Mouse (Mus musculus) kidney, postnatal 25 days (tissue): ENCODE data around the gene Lrrc43.

Experiments used
- DNase-seq, 2 experiments: peaks; one replicate each; pipeline ENCODE4 v3.0.0; 2021; ENCODE audit warnings: mixed read lengths in 2 of 2

The Lrrc43 gene

GRCm38 (mm10) chr5:123520666-123521065 lies 31.6 kb downstream of the Lrrc43 start:
- peak in 1 of 2 experiments; percentile 9 for DNase-seq

- DNase-seq = peak in 1 of 2 experiments; percentile 20
These were observed 32.5 kb downstream of the Lrrc43 start for GRCm38 (mm10) chr5:123521621-123522020.

- peak in 1 of 2 experiments; percentile 18 for DNase-seq
These were observed 33.1 kb downstream of the Lrrc43 start for GRCm38 (mm10) chr5:123522166-123522565.

- peak; percentile 99 to 100 for DNase-seq
These were observed 34.7 kb downstream of the Lrrc43 start, which contains the start of gene Diablo for GRCm38 (mm10) chr5:123523692-123524392. Diablo (minus strand) TSS chr5:123524176.

GRCm38 (mm10) chr5:123524393-123524750 lies 35.3 kb downstream of the Lrrc43 start:
- no peak for DNase-seq

- DNase-seq = peak in 1 of 2 experiments; percentile 15
These were observed 36.2 kb downstream of the Lrrc43 start, which contains the start of gene Gm49027 for GRCm38 (mm10) chr5:123525281-123525680. Gm49027 (minus strand) TSS chr5:123525488.

GRCm38 (mm10) chr5:123525916-123526495 lies 36.9 kb downstream of the Lrrc43 start:
- peak in 1 of 2 experiments; percentile 12 for DNase-seq

- peak in 1 of 2 experiments; percentile 16 for DNase-seq
These were observed 39.5 kb downstream of the Lrrc43 start for GRCm38 (mm10) chr5:123528641-123529040.

- DNase-seq = peak in 1 of 2 experiments; percentile 29
These were observed 41.0 kb downstream of the Lrrc43 start for GRCm38 (mm10) chr5:123530056-123530455.

GRCm38 (mm10) chr5:123533801-123534200 lies 44.7 kb downstream of the Lrrc43 start:
- peak in 1 of 2 experiments; percentile 22 for DNase-seq

- DNase-seq = no peak
These were observed 66.6 kb downstream of the Lrrc43 start for GRCm38 (mm10) chr5:123555693-123556092.

GRCm38 (mm10) chr5:123556451-123556850 lies 67.3 kb downstream of the Lrrc43 start:
- peak; percentile 83 to 90 for DNase-seq
